Mouse (Mus musculus) activated CD4-positive, CD25-positive, alpha-beta regulatory T cell, adult 9 weeks (primary cell): ENCODE data around the gene 3110021N24Rik. TPM values are rescaled to one million over a fixed set of nuclear protein-coding genes. Genes with fewer than 3 reads are reported as not detected.

ENCODE experiments used
- polyA plus RNA-seq: library from polyadenylated mRNA; unstranded; fragments of 100-300 nt; shearing (Covaris generic); gene quantifications from one replicate; pipeline ENCODE4 v1.2.1, GENCODE M21; 2017

Gene 3110021N24Rik
- polyA plus RNA-seq, result not detected

GRCm38 (mm10) chr4:108719349-108719748, at the start of gene 3110021N24Rik:
TSS of gene 3110021N24Rik (plus strand) at chr4:108719649.

GRCm38 (mm10) chr4:108780057-108780863, 60.8 kb downstream of the 3110021N24Rik start, which contains the start of gene Zfyve9:
TSS of gene Zfyve9 (minus strand) at chr4:108780798.

Other genes starting within 250 kb of the 3110021N24Rik start
- 63.6 TPM for gene Prpf38a, start 140.3 kb upstream of the 3110021N24Rik start, polyA plus RNA-seq
- 3.0 TPM for gene Orc1, start 140.2 kb upstream of the 3110021N24Rik start, polyA plus RNA-seq
- gene Cc2d1b, start 99.7 kb upstream of the 3110021N24Rik start, polyA plus RNA-seq, result 92.7 TPM
- gene Zfyve9, start 61.1 kb downstream of the 3110021N24Rik start, polyA plus RNA-seq, result 0.13 TPM
- 60.0 TPM for gene Btf3l4, start 114.0 kb downstream of the 3110021N24Rik start, polyA plus RNA-seq
- gene Txndc12, start 115.0 kb downstream of the 3110021N24Rik start, polyA plus RNA-seq, result 33.6 TPM
- 23.5 TPM for gene Kti12, start 128.1 kb downstream of the 3110021N24Rik start, polyA plus RNA-seq
- 0.50 TPM for gene A730015C16Rik, start 129.0 kb downstream of the 3110021N24Rik start, polyA plus RNA-seq
- 0.45 TPM for gene Rab3b, start 159.4 kb downstream of the 3110021N24Rik start, polyA plus RNA-seq